Mouse (Mus musculus): Measurements from ENCODE around the gene Pde6g. TPM values are rescaled to one million over a fixed set of nuclear protein-coding genes. Genes with fewer than 3 reads are reported as not detected.

Pde6g gene
- polyA plus RNA-seq (2014; fragmentation: Nextera tagmentation; extraction: Ambion mirVana), result 0.32 TPM in 1 of 2 replicates, not detected in the other

GRCm38 (mm10) chr11:120453306-120453705 is at the start of gene Pde6g:
Gene Pde6g (minus strand): TSS chr11:120453500.
- no peak for DNase-seq
- Histone ChIP-seq H3K4me3 (replicated peaks; ENCODE audit: low read depth, low read length) (no peak within 1 kb of the TSS), H3K4me1 (ENCODE audit: control insufficient read depth, insufficient read depth, low read length) (peaks cover 8% of the 10 kb centered on the region), H3K27ac (replicated peaks; ENCODE audit: low read depth, low read length) (no peak within 1 kb of the TSS), H3K9ac (replicated peaks; ENCODE audit: low read length) (no peak within 1 kb of the TSS; the same call in 1 of the 2 replicates), H3K4me2 (ENCODE audit: low read length) (no peak within 1 kb of the TSS), H3K36me3 (ENCODE audit: control insufficient read depth, insufficient read depth, low read length) (no peaks in the 10 kb centered on the region), H3K27me3 (ENCODE audit: control insufficient read depth, insufficient read depth, low read length) (no peaks in the 10 kb centered on the region), H3K9me3 (ENCODE audit: control insufficient read depth, low read length) (no peaks in the 10 kb centered on the region)
- 88% methylated on average over 4 of the region's 4 CpGs for WGBS
- no peak for ATAC-seq (ENCODE audit: low FRiP score, low TSS enrichment)

GRCm38 (mm10) chr11:120501701-120502100 is 48.4 kb upstream of the Pde6g start:
- H3K4me1 ChIP-seq (ENCODE audit: control insufficient read depth, insufficient read depth, low read length), result no peaks in the 10 kb centered on the region
- H3K36me3 ChIP-seq (ENCODE audit: control insufficient read depth, insufficient read depth, low read length), result peaks cover 22% of the 10 kb centered on the region; the same call in 1 of the 2 replicates
- H3K9me3 ChIP-seq (ENCODE audit: control insufficient read depth, low read length), result no peaks in the 10 kb centered on the region
- H3K4me2 ChIP-seq (ENCODE audit: low read length), result no peak overlapping the region
- ATAC-seq (ENCODE audit: low FRiP score, low TSS enrichment), result no peak
- no peak overlapping the region for H3K27ac ChIP-seq (replicated peaks; ENCODE audit: low read depth, low read length)
- no peak for DNase-seq
- no peaks in the 10 kb centered on the region for H3K27me3 ChIP-seq (ENCODE audit: control insufficient read depth, insufficient read depth, low read length)
- no peak overlapping the region for H3K9ac ChIP-seq (replicated peaks; ENCODE audit: low read length)
- WGBS, result 89% methylated on average over 4 of the region's 4 CpGs
- no peak overlapping the region for H3K4me3 ChIP-seq (replicated peaks; ENCODE audit: low read depth, low read length)

- H3K27me3 ChIP-seq (ENCODE audit: control insufficient read depth, insufficient read depth, low read length), result no peaks in the 10 kb centered on the region
- H3K27ac ChIP-seq (replicated peaks; ENCODE audit: low read depth, low read length), result no peak overlapping the region
- DNase-seq, result no peak
- no peak for ATAC-seq (ENCODE audit: low FRiP score, low TSS enrichment)
- H3K9ac ChIP-seq (replicated peaks; ENCODE audit: low read length), result no peak overlapping the region
- H3K9me3 ChIP-seq (ENCODE audit: control insufficient read depth, low read length), result no peaks in the 10 kb centered on the region
- no peak overlapping the region for H3K4me2 ChIP-seq (ENCODE audit: low read length)
- 69% methylated on average over 6 of the region's 6 CpGs for WGBS
- no peaks in the 10 kb centered on the region for H3K4me1 ChIP-seq (ENCODE audit: control insufficient read depth, insufficient read depth, low read length)
- H3K36me3 ChIP-seq (ENCODE audit: control insufficient read depth, insufficient read depth, low read length), result peaks cover 28% of the 10 kb centered on the region; the same call in 1 of the 2 replicates
- H3K4me3 ChIP-seq (replicated peaks; ENCODE audit: low read depth, low read length), result no peak overlapping the region
Measured at GRCm38 (mm10) chr11:120501018-120501417, 47.7 kb upstream of the Pde6g start.

- H3K9me3 ChIP-seq (ENCODE audit: control insufficient read depth, low read length), result no peaks in the 10 kb centered on the region
- DNase-seq (no peak), ATAC-seq (ENCODE audit: low FRiP score, low TSS enrichment) (no peak)
- no peak overlapping the region for H3K9ac ChIP-seq (replicated peaks; ENCODE audit: low read length)
- no peaks in the 10 kb centered on the region for H3K4me1 ChIP-seq (ENCODE audit: control insufficient read depth, insufficient read depth, low read length)
- no peaks in the 10 kb centered on the region for H3K27me3 ChIP-seq (ENCODE audit: control insufficient read depth, insufficient read depth, low read length)
- H3K27ac ChIP-seq (replicated peaks; ENCODE audit: low read depth, low read length), result no peak overlapping the region
- H3K4me2 ChIP-seq (ENCODE audit: low read length), result no peak overlapping the region
- peaks cover 33% of the 10 kb centered on the region for H3K36me3 ChIP-seq (ENCODE audit: control insufficient read depth, insufficient read depth, low read length)
- no peak overlapping the region for H3K4me3 ChIP-seq (replicated peaks; ENCODE audit: low read depth, low read length)
- 25% methylated on average over 3 of the region's 3 CpGs for WGBS
Measured at GRCm38 (mm10) chr11:120500357-120500756, 47.1 kb upstream of the Pde6g start.

GRCm38 (mm10) chr11:120499894-120500293 is 46.6 kb upstream of the Pde6g start:
- H3K4me3 ChIP-seq (replicated peaks; ENCODE audit: low read depth, low read length), result no peak overlapping the region
- no peaks in the 10 kb centered on the region for H3K27me3 ChIP-seq (ENCODE audit: control insufficient read depth, insufficient read depth, low read length)
- no peaks in the 10 kb centered on the region for H3K9me3 ChIP-seq (ENCODE audit: control insufficient read depth, low read length)
- no peak overlapping the region for H3K27ac ChIP-seq (replicated peaks; ENCODE audit: low read depth, low read length)
- ATAC-seq (ENCODE audit: low FRiP score, low TSS enrichment) (no peak), DNase-seq (no peak)
- H3K36me3 ChIP-seq (ENCODE audit: control insufficient read depth, insufficient read depth, low read length), result peaks cover 38% of the 10 kb centered on the region
- H3K4me2 ChIP-seq (ENCODE audit: low read length), result no peak overlapping the region
- H3K4me1 ChIP-seq (ENCODE audit: control insufficient read depth, insufficient read depth, low read length), result no peaks in the 10 kb centered on the region
- H3K9ac ChIP-seq (replicated peaks; ENCODE audit: low read length), result no peak overlapping the region
- 82% methylated on average over 6 of the region's 6 CpGs for WGBS

GRCm38 (mm10) chr11:120498891-120499290 is 45.6 kb upstream of the Pde6g start:
- Histone ChIP-seq H3K9me3 (ENCODE audit: control insufficient read depth, low read length) (no peaks in the 10 kb centered on the region), H3K36me3 (ENCODE audit: control insufficient read depth, insufficient read depth, low read length) (peaks cover 44% of the 10 kb centered on the region), H3K4me1 (ENCODE audit: control insufficient read depth, insufficient read depth, low read length) (no peaks in the 10 kb centered on the region), H3K4me2 (ENCODE audit: low read length) (no peak overlapping the region), H3K9ac (replicated peaks; ENCODE audit: low read length) (no peak overlapping the region), H3K27ac (replicated peaks; ENCODE audit: low read depth, low read length) (no peak overlapping the region), H3K4me3 (replicated peaks; ENCODE audit: low read depth, low read length) (no peak overlapping the region), H3K27me3 (ENCODE audit: control insufficient read depth, insufficient read depth, low read length) (no peaks in the 10 kb centered on the region)
- DNase-seq (no peak), ATAC-seq (ENCODE audit: low FRiP score, low TSS enrichment) (no peak)
- WGBS, result 95% methylated on average over 5 of the region's 5 CpGs

- 93% methylated on average over 12 of the region's 12 CpGs for WGBS
- Histone ChIP-seq H3K9ac (replicated peaks; ENCODE audit: low read length) (no peak overlapping the region), H3K36me3 (ENCODE audit: control insufficient read depth, insufficient read depth, low read length) (peaks cover 44% of the 10 kb centered on the region), H3K4me1 (ENCODE audit: control insufficient read depth, insufficient read depth, low read length) (peaks cover 3% of the 10 kb centered on the region), H3K9me3 (ENCODE audit: control insufficient read depth, low read length) (no peaks in the 10 kb centered on the region), H3K4me3 (replicated peaks; ENCODE audit: low read depth, low read length) (no peak overlapping the region), H3K27ac (replicated peaks; ENCODE audit: low read depth, low read length) (no peak overlapping the region), H3K4me2 (ENCODE audit: low read length) (no peak overlapping the region), H3K27me3 (ENCODE audit: control insufficient read depth, insufficient read depth, low read length) (no peaks in the 10 kb centered on the region)
- DNase-seq (no peak), ATAC-seq (ENCODE audit: low FRiP score, low TSS enrichment) (no peak)
Measured at GRCm38 (mm10) chr11:120498226-120498625, 44.9 kb upstream of the Pde6g start.

GRCm38 (mm10) chr11:120497436-120497835 is 44.1 kb upstream of the Pde6g start:
- Histone ChIP-seq H3K27ac (replicated peaks; ENCODE audit: low read depth, low read length) (no peak overlapping the region), H3K4me1 (ENCODE audit: control insufficient read depth, insufficient read depth, low read length) (peaks cover 9% of the 10 kb centered on the region), H3K27me3 (ENCODE audit: control insufficient read depth, insufficient read depth, low read length) (no peaks in the 10 kb centered on the region), H3K36me3 (ENCODE audit: control insufficient read depth, insufficient read depth, low read length) (peaks cover 44% of the 10 kb centered on the region), H3K9me3 (ENCODE audit: control insufficient read depth, low read length) (no peaks in the 10 kb centered on the region), H3K4me3 (replicated peaks; ENCODE audit: low read depth, low read length) (no peak overlapping the region), H3K9ac (replicated peaks; ENCODE audit: low read length) (no peak overlapping the region), H3K4me2 (ENCODE audit: low read length) (no peak overlapping the region)
- DNase-seq (no peak), ATAC-seq (ENCODE audit: low FRiP score, low TSS enrichment) (no peak)
- 94% methylated on average over 3 of the region's 3 CpGs for WGBS

- Histone ChIP-seq H3K27ac (replicated peaks; ENCODE audit: low read depth, low read length) (no peak overlapping the region), H3K27me3 (ENCODE audit: control insufficient read depth, insufficient read depth, low read length) (no peaks in the 10 kb centered on the region), H3K9me3 (ENCODE audit: control insufficient read depth, low read length) (no peaks in the 10 kb centered on the region), H3K9ac (replicated peaks; ENCODE audit: low read length) (no peak overlapping the region), H3K36me3 (ENCODE audit: control insufficient read depth, insufficient read depth, low read length) (peaks cover 42% of the 10 kb centered on the region), H3K4me3 (replicated peaks; ENCODE audit: low read depth, low read length) (no peak overlapping the region), H3K4me2 (ENCODE audit: low read length) (peak overlapping the region; percentile 21; the same call in 1 of the 2 replicates), H3K4me1 (ENCODE audit: control insufficient read depth, insufficient read depth, low read length) (peaks cover 17% of the 10 kb centered on the region)
- no peak for ATAC-seq (ENCODE audit: low FRiP score, low TSS enrichment)
- WGBS, result 85% methylated on average over 3 of the region's 3 CpGs
- no peak for DNase-seq
Measured at GRCm38 (mm10) chr11:120493911-120494310, 40.6 kb upstream of the Pde6g start.

Data from midbrain, embryonic 14.5 days (tissue).